Mouse (Mus musculus): Measurements from ENCODE around the gene Tmem63a. TPM values are rescaled to one million over a fixed set of nuclear protein-coding genes. Genes with fewer than 3 reads are reported as not detected.
A peak's percentile ranks its signal among the peaks of the same experiment; 100 is the strongest.

Tmem63a gene
- polyA plus RNA-seq, 1 experiment from 2014 or later = 1.4 TPM

DNA sequence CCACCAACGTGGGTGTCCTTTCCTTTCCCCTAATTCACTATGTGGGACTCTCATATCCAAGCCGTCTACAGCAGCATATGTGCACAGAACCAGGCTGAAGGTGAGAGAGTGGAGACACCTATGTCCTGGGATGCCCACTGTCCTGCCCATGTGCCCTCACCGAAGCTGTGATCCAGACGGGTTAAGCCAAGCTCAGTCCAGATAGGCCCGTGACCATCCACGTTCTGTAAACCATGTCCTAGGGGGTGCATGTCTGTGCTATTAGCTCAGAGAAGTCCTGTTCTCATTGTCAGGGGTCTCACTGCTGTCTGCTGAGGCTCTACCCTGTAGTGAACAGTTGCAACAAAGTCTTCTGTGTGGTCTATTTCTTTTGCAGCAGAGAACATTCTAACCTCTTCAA lies 65.7 kb downstream of the Tmem63a start:
- H3K27ac ChIP-seq = no peak overlapping the region
- H3K36me3 ChIP-seq (replicated peaks) = no peaks in the 10 kb centered on the region
- no peak for ATAC-seq (replicated peaks)
- no peaks in the 10 kb centered on the region for H3K4me1 ChIP-seq
- H3K9me3 ChIP-seq = no peaks in the 10 kb centered on the region
- no peaks in the 10 kb centered on the region for H3K27me3 ChIP-seq (replicated peaks)
- no peak overlapping the region for H3K9ac ChIP-seq
- H3K4me2 ChIP-seq = no peak overlapping the region
- 95% methylated on average over 6 of the region's 6 CpGs for WGBS
- no peak overlapping the region for H3K4me3 ChIP-seq

DNA sequence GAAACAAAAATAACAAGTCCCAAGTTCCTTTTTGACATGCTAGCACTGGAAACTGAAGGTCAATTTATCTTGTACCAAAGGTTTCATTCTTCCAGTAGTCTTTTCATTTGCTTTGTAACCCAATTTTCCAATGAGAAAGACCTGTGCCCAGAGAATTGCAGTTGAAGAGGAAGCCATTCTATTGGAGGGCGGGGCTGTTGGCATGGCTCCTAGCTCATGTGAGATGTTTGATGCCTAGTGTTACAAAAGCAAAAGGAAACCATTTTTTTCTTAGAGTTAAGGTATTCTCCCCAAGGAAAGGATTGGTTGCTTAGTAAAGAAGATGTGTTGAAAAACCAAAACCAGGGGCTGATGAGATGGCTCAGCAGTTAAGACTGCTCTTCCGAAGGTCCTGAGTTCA lies 66.1 kb downstream of the Tmem63a start:
- Histone ChIP-seq H3K27me3 (replicated peaks) (no peaks in the 10 kb centered on the region), H3K4me3 (no peak overlapping the region), H3K36me3 (replicated peaks) (no peaks in the 10 kb centered on the region), H3K4me2 (no peak overlapping the region), H3K27ac (no peak overlapping the region), H3K9me3 (no peaks in the 10 kb centered on the region), H3K4me1 (no peaks in the 10 kb centered on the region), H3K9ac (no peak overlapping the region)
- 92% methylated on average over 2 of the region's 2 CpGs for WGBS
- ATAC-seq (replicated peaks) = no peak

DNA sequence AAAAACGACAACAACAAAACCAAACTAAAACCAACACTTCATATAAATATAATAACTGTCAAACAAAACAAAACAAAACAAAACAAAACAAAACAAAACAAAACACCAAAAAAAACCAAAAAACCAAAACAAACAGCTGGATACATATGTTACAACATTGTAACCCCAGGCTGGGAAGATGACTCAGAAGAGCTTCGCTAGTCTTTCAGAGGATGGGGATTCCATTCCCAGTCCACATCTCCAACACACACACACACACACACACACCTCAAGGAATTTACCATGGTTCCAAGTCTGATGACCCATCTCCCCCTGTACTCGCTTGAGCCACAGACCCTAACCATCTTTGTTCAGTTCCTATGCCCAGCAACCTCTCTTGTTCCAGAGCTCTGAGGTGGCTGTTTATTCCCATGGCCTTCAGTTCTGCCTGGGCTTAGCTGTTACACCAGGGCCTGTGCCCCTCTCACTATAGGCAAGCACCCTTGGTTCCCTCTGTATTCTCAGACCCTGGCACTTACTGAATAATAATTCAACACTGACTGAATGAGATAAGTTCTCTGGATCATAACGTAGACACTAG lies 67.0 kb downstream of the Tmem63a start:
- WGBS = 88% methylated on average over 4 of the region's 4 CpGs
- no peak for ATAC-seq (replicated peaks)
- H3K9ac ChIP-seq = no peak overlapping the region

DNA sequence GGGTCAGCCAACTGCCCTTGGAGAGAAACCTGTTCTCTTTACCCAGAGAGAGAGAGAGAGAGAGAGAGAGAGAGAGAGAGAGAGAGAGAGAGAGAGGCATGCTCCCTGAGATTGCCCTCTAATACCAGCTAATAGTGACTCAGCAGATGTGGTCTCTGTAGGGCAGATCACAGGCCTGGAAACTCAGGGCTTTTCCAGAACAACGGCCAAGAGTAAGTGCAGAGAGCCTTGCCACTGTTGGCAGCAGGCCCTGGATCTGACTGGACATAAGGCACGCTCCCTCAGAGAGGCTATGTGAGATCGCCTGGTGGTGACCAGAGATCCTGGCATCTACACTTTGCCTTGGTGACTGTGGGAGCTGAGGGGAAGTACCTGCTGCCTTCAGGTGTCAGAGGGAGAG lies 67.6 kb downstream of the Tmem63a start:
- Histone ChIP-seq H3K4me1 (no peaks in the 10 kb centered on the region), H3K27ac (no peak overlapping the region), H3K27me3 (replicated peaks) (no peaks in the 10 kb centered on the region), H3K4me3 (no peak overlapping the region), H3K9me3 (no peaks in the 10 kb centered on the region), H3K4me2 (no peak overlapping the region), H3K9ac (no peak overlapping the region), H3K36me3 (replicated peaks) (no peaks in the 10 kb centered on the region)
- ATAC-seq (replicated peaks) = no peak
- WGBS = 84% methylated on average over 3 of the region's 3 CpGs

More for the DNA sequence above, 67.0 kb downstream of the Tmem63a start:
- Histone ChIP-seq H3K9me3 (no peaks in the 10 kb centered on the region), H3K4me1 (no peaks in the 10 kb centered on the region), H3K4me2 (no peak overlapping the region), H3K27me3 (replicated peaks) (no peaks in the 10 kb centered on the region), H3K27ac (no peak overlapping the region), H3K4me3 (no peak overlapping the region), H3K36me3 (replicated peaks) (no peaks in the 10 kb centered on the region)

DNA sequence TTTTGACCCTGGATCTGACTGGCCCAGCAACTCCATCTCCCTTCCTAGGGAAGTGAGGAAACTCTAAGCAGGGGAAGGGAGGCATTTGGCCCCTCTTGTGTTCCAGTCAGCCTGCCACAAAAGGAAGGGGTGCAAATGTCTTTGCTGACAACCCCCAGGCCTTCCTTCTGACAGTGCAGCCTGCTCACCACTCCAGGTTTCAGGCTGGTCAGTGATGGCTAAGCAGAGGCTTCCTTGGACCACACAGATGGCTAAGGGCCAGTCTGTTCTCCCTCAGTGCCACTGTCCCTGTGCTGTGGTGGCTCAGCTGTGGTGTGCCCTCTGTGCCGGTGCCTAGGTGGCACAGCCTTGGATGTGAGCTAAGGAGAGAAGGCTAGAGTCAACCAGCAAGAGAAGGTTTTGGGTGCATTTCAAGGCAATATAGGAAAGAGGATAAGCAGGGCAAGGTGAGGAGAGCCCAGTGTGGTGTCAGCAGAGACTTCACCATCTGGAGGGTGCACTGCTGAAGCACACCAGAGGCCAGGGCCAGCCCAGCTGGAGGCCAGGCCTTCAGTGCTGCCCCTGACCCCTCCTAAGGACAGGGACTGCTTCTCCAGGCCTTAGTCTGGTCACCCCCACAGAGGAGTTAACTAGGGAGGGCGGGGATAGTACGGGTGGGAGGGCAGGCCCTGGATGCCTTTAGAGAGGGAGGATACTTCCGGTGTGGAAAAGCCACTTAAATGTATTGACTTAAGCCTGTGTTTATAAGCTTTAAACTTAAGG lies 68.2 kb downstream of the Tmem63a start:
- WGBS = 70% methylated on average over 4 of the region's 4 CpGs
- Histone ChIP-seq H3K36me3 (replicated peaks) (no peaks in the 10 kb centered on the region), H3K4me2 (no peak overlapping the region), H3K27me3 (replicated peaks) (no peaks in the 10 kb centered on the region), H3K9me3 (no peaks in the 10 kb centered on the region), H3K4me1 (no peaks in the 10 kb centered on the region), H3K9ac (no peak overlapping the region), H3K4me3 (no peak overlapping the region), H3K27ac (no peak overlapping the region)
- ATAC-seq (replicated peaks) = no peak

DNA sequence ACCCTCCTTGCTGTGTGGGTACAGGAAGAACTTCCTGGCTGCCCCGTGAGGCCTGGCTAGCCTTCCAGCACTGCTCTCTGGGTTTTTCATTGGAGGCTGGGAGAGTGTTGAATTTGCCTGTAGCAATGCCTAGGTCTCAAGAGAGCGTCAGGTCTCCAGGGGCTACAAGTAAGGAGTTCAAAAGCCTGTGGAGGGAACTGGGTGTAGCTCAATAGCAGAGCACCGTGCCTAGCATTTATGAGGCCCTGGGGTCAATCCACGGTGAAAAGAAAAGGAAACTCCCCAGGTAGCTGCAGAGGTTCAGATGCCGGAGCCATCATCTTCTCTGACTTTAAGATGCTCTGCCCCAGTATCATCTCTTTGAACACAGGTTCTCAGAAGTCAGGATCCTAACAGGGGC lies 69.5 kb downstream of the Tmem63a start:
- H3K4me2 ChIP-seq = no peak overlapping the region
- H3K9ac ChIP-seq = no peak overlapping the region
- H3K27ac ChIP-seq = no peak overlapping the region
- H3K9me3 ChIP-seq = no peaks in the 10 kb centered on the region
- H3K36me3 ChIP-seq (replicated peaks) = no peaks in the 10 kb centered on the region
- H3K4me3 ChIP-seq = no peak overlapping the region
- 63% methylated on average over 5 of the region's 5 CpGs for WGBS
- peaks cover 3% of the 10 kb centered on the region for H3K4me1 ChIP-seq
- ATAC-seq (replicated peaks) = no peak
- no peaks in the 10 kb centered on the region for H3K27me3 ChIP-seq (replicated peaks)

DNA sequence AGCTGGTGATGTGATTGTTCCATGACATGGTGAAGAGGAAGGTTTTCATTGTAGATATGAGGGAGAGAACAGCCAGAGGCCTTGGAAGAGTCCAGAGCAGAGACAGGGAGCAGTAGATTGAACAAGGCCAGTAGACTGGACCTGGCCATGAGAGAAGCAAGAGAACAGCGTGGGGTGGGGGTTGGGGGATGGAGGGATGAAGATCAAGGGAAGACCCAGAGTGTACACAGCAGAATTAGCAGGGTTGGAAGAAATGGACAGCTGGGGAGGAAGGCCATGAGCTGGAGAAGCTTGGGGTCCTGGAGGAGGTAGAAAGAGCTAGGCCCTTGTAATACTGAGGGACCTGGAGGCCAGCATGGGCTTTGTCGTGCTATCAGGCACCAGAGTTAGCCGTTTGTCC lies 70.3 kb downstream of the Tmem63a start:
- no peak overlapping the region for H3K27ac ChIP-seq
- no peak for ATAC-seq (replicated peaks)
- no peaks in the 10 kb centered on the region for H3K9me3 ChIP-seq
- H3K9ac ChIP-seq = no peak overlapping the region
- 90% methylated on average over 3 of the region's 3 CpGs for WGBS
- H3K4me1 ChIP-seq = peaks cover 8% of the 10 kb centered on the region
- no peaks in the 10 kb centered on the region for H3K27me3 ChIP-seq (replicated peaks)
- H3K36me3 ChIP-seq (replicated peaks) = no peaks in the 10 kb centered on the region
- no peak overlapping the region for H3K4me3 ChIP-seq
- no peak overlapping the region for H3K4me2 ChIP-seq

DNA sequence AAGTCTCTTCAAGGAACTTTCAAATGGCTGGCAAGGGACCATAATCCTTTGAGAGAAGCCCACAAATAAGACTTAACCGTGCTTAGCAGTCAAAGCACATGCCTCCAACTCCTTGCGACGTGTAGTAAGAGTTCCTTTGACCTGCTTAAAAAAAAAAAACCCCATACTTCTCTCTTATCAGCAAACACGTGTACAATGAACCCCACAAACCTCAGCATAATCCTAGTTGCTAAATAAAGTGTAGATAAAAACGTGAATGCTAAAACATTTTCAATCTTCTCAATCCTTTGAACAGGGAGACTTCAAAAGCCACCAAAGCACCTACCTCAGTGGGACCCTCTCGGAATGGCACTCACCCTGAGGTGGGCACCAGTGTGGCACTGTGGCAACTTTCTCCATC lies 71.3 kb downstream of the Tmem63a start:
- H3K27me3 ChIP-seq (replicated peaks) = peaks cover 4% of the 10 kb centered on the region; the same call in 1 of the 2 replicates
- ATAC-seq (replicated peaks) = no peak
- WGBS = 79% methylated on average over 6 of the region's 6 CpGs
- peaks cover 10% of the 10 kb centered on the region for H3K4me1 ChIP-seq
- H3K4me2 ChIP-seq = no peak overlapping the region
- H3K4me3 ChIP-seq = no peak overlapping the region
- H3K27ac ChIP-seq = no peak overlapping the region
- H3K9me3 ChIP-seq = no peaks in the 10 kb centered on the region
- H3K36me3 ChIP-seq (replicated peaks) = no peaks in the 10 kb centered on the region
- no peak overlapping the region for H3K9ac ChIP-seq

DNA sequence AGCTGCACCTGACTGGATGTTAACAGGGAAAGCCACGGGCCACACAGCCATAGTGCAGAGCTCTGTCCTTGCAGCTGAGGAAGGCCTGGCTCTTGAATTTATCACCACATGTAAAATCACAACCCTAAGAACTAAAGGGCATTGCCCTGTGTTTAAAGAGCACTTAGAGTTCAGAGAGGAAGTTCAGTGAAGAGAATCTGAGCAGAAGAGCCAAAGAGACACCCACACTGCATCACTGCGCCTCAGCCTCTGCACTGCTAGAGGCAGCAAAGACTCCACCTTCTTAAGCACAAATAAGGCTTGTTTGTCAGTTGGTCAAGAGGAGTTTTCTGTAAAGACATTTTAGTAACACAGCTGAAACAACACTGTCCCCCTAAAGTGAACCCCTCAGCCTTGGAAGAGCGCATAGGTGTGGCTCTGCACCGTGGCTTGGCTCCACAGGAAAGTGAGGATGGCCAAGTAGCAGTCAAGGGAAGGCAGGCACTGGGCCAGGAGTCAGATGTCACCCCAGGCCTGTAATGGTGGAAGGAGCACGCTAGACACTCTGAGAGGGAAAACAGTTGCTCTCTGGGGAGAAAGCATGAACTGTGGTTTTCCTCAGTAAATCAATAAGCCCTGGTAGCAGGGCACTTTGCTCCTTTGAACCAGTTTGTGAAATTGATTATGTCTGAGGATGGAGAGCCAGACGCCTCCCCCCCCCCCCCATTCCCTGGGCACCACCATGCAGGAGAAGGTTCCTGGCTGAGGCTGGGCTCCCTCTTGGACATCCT lies 72.8 kb downstream of the Tmem63a start:
- 79% methylated on average over 6 of the region's 6 CpGs for WGBS
- Histone ChIP-seq H3K9me3 (no peaks in the 10 kb centered on the region), H3K4me1 (peaks cover 10% of the 10 kb centered on the region), H3K36me3 (replicated peaks) (no peaks in the 10 kb centered on the region), H3K4me3 (no peak overlapping the region), H3K9ac (no peak overlapping the region), H3K27me3 (replicated peaks) (peaks cover 4% of the 10 kb centered on the region; the same call in 1 of the 2 replicates), H3K27ac (no peak overlapping the region), H3K4me2 (no peak overlapping the region)
- ATAC-seq (replicated peaks) = no peak

DNA sequence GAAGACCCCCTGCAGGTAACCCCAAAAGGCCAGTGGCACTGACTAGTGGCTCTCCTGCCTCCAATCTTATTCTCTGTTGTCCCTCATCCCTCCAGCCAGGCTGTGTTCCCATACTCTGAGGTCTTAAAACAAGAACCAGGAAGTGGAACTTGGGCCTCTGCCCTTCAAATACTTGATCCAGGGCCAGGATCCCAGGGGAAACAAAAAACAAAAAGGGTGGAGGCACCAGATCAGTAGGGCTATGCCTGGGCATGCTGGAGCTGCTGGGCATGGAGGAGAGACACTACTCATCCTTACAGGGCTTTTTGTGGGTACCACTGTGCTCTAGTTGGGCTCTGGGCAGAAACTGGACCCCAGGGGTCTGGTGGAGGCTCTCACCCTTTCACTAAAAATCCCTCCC lies 73.4 kb downstream of the Tmem63a start:
- H3K4me2 ChIP-seq = no peak overlapping the region
- H3K9me3 ChIP-seq = no peaks in the 10 kb centered on the region
- no peak overlapping the region for H3K27ac ChIP-seq

DNA sequence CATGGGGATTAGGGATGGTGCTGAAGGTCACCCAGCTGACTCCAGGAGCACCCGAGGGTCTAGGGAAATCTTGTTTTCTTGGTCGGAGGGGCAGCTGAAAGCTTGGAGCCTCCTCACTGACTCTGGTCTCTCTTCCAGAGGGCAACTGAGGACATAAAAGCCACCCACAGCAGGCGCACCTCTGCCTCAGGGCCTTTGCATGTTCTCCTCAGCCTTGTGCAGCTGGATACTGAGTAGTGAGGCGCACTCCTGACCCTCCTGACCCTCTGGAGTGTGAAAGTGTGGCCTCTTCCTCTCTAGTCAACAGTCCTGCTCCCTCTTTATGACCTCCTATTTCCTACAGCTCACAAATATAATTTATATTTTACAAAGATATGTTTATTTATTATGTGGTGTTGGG lies 73.9 kb downstream of the Tmem63a start:
- Histone ChIP-seq H3K9ac (no peak overlapping the region), H3K4me1 (peaks cover 10% of the 10 kb centered on the region), H3K27me3 (replicated peaks) (peaks cover 4% of the 10 kb centered on the region; the same call in 1 of the 2 replicates), H3K4me3 (peak overlapping the region; percentile 50), H3K27ac (no peak overlapping the region), H3K9me3 (no peaks in the 10 kb centered on the region), H3K4me2 (peak overlapping the region; percentile 96), H3K36me3 (replicated peaks) (no peaks in the 10 kb centered on the region)
- 80% methylated on average over 4 of the region's 4 CpGs for WGBS
- no peak for ATAC-seq (replicated peaks)

More for the DNA sequence above, 73.4 kb downstream of the Tmem63a start:
- Histone ChIP-seq H3K4me1 (peaks cover 10% of the 10 kb centered on the region), H3K4me3 (no peak overlapping the region), H3K9ac (no peak overlapping the region), H3K27me3 (replicated peaks) (peaks cover 4% of the 10 kb centered on the region; the same call in 1 of the 2 replicates), H3K36me3 (replicated peaks) (no peaks in the 10 kb centered on the region)
- ATAC-seq (replicated peaks) = no peak; the same call in 1 of the 2 replicates

DNA sequence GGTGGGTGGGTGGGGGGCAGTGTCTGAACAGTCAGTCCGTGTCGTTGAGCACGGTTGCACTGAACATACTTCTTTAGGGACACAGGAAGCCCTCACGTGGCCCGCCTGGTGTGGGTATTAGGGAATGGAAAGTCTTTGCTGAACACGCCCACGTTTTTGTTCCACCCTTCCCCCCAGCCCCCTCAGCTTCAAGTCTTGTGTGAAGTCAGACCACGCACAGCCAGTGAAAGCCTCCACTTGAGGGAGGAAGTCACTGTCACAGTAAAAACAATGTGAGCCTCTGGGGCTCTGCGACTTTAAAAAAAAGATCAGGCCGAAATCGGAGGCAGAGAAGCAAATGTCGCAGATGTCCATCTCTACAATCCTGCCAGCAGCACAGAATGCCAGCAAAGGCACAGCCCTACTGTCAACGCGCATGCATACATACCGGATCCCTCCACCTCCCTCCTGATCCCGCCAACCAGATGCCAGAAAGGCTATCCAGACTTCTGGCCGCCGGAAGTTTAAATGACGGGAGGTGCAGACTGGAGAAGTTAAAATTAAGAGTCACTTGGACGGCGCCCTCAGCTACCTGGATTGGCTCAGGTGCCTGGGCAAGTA lies 74.5 kb downstream of the Tmem63a start:
- peak overlapping the region; percentile 43 for H3K9ac ChIP-seq
- H3K9me3 ChIP-seq = no peaks in the 10 kb centered on the region
- H3K36me3 ChIP-seq (replicated peaks) = no peaks in the 10 kb centered on the region
- H3K4me3 ChIP-seq = peak overlapping the region; percentile 50
- H3K27me3 ChIP-seq (replicated peaks) = peaks cover 4% of the 10 kb centered on the region; the same call in 1 of the 2 replicates
- WGBS = 2% methylated on average over 21 of the region's 21 CpGs
- H3K4me1 ChIP-seq = peaks cover 10% of the 10 kb centered on the region
- ATAC-seq (replicated peaks) = peak; percentile 84
- peak overlapping the region; percentile 96 for H3K4me2 ChIP-seq
- 0 out of 2 replicates have a peak overlapping the region, but pooled peaks have one; percentile 12 for H3K27ac ChIP-seq

All from midbrain, embryonic 15.5 days (tissue).